In genomic region chr1:91398260-91399062, GRCm38 (mm10) we compare ENCODE assay signal across 8 mouse cellular contexts. TPM values are rescaled to one million over a fixed set of nuclear protein-coding genes. Genes with fewer than 3 reads are reported as not detected.
DNase-seq lines count a peak whose midpoint lies in the region; ATAC-seq lines count a peak whose summit lies in the region.

Gene Ilkap (minus strand): TSS chr1:91398815.

- H3K4me1 ChIP-seq in hindbrain, embryonic 16.5 days (ENCODE audit: control insufficient read depth, insufficient read depth, low read depth, low read length), result peaks cover 22% of the 10 kb centered on the region

- H3K27ac ChIP-seq in hindbrain, embryonic 16.5 days (ENCODE audit: low read depth, low read length), result peak within 1 kb of the TSS; percentile 90

- H3K27me3 ChIP-seq in hindbrain, embryonic 16.5 days (replicated peaks; ENCODE audit: control insufficient read depth, insufficient read depth, low read length), result no peaks in the 10 kb centered on the region

- peak within 1 kb of the TSS; percentile 69 for H3K4me2 ChIP-seq in hindbrain, embryonic 16.5 days (ENCODE audit: low read length)

- peaks cover 2% of the 10 kb centered on the region; the same call in 1 of the 2 replicates for H3K36me3 ChIP-seq in hindbrain, embryonic 16.5 days (ENCODE audit: control insufficient read depth, insufficient read depth, low read length)

- peak; percentile 95 for ATAC-seq in hindbrain, embryonic 16.5 days
- ATAC-seq in megakaryocyte progenitor cell, adult 5-6 weeks (replicated peaks; ENCODE audit: poor library complexity), result peak; percentile 82

- H3K9me3 ChIP-seq in hindbrain, embryonic 16.5 days (ENCODE audit: control insufficient read depth, low read length), result no peaks in the 10 kb centered on the region

- peak within 1 kb of the TSS; percentile 95 for H3K9ac ChIP-seq in hindbrain, embryonic 16.5 days (ENCODE audit: low read depth, low read length)

- H3K4me3 ChIP-seq in hindbrain, embryonic 16.5 days (ENCODE audit: low read length), result peak within 1 kb of the TSS; percentile 67

- DNase-seq in ZHBTc4 (ENCODE audit: low read depth, low spot score), result peak; percentile 94
- DNase-seq in cerebellum, postnatal 36 days, result peak; percentile 83 to 84
- peak; percentile 83 for DNase-seq in gastrocnemius, adult 18-20 months (ENCODE audit: low spot score)
- DNase-seq in left cerebral cortex, adult 9 months (ENCODE audit: low spot score in 2 of 2), result peak; percentile 58 to 72
- DNase-seq in right cerebral cortex, postnatal 14 days, result peak; percentile 78
- DNase-seq in yolk sac, embryonic 10.5 days (ENCODE audit: low spot score), result peak; percentile 89

- under 1% methylated on average over 84 of the region's 91 CpGs for WGBS in hindbrain, embryonic 16.5 days

RNA-seq across cellular contexts. Expression of gene Ilkap, which starts in this region (rescaled TPM):
- 10 to 100 TPM; 35.4 to 40.1 TPM for total RNA-seq in gastrocnemius, adult 18-20 months (2021)
- polyA plus RNA-seq in hindbrain, embryonic 16.5 days (2015; fragmentation: Nextera tagmentation; extraction: Ambion mirVana), result 140 and 145 TPM in 2 replicates
- total RNA-seq in megakaryocyte progenitor cell, adult 5-6 weeks (2015), result 71.6 and 91.4 TPM in 2 replicates
- 120 and 137 TPM in 2 replicates for total RNA-seq in megakaryocyte progenitor cell, adult 5-6 weeks (2017)

Comparison
In these comparisons a context has a peak if more than half of its experiments do, and no peak if none do; other contexts are left out.
1. Peak in every context shown above with its lines: DNase-seq, ATAC-seq, H3K4me3 ChIP-seq and H3K27ac ChIP-seq.